Mouse (Mus musculus) stomach, postnatal 0 days (tissue): ENCODE data around the gene Otub2.

ENCODE experiments used
- CTCF ChIP-seq: IDR thresholded peaks from 2 replicates; pipeline ENCODE4 v1.5.1; 2016; ENCODE audit warnings: antibody characterized with exemption, low read depth, mild to moderate bottlenecking, moderate library complexity
- EP300 ChIP-seq: optimal IDR thresholded peaks from 2 replicates; pipeline ENCODE3; 2016; ENCODE audit warnings: antibody characterized with exemption

DNA sequence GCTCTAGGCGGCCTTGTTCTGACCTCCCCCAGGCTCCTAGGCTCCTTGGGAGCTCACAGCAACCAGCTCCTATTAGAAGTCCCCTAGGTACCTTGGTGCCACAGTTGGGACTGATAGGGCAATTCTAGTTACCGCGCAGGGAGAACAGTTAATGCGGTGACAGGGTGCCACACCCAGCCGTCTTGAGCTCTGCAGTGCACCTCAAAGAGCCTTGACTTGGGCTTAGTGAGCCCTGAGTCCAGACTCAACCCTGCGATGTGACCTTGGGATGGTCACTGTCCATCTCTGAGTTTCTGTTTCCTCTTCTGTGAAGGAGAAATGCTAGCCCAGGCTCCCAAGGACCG, 20.2 kb upstream of the Otub2 start:
- TF ChIP-seq CTCF (no peak), EP300 (no peak)
